Mouse (Mus musculus) G1E (cell line): ENCODE measurements around the gene Sugp2.

Source experiments
- CTCF ChIP-seq: IDR thresholded peaks from 2 replicates; pipeline ENCODE4 v1.5.1; 2012; ENCODE audit warnings: low read depth, low read length, inconsistent platforms, mixed read lengths
- GATA1 ChIP-seq: IDR thresholded peaks from 2 replicates; pipeline ENCODE4 v1.6.1; 2012; ENCODE audit warnings: borderline replicate concordance, low read length, inconsistent platforms, mixed read lengths
- TAL1 ChIP-seq: conservative IDR thresholded peaks from 2 replicates; pipeline ENCODE4 v1.6.1; 2012; ENCODE audit warnings: low read depth, low read length, inconsistent platforms, mixed read lengths

- no peak for TF ChIP-seq CTCF
- no peak for TF ChIP-seq TAL1
- TF ChIP-seq GATA1, result no peak
Observed at GRCm38 (mm10) chr8:70220911-70221310, 13.1 kb upstream of the Sugp2 start.
